Comparison of ENCODE assay signal across 18 mouse cellular contexts in genomic region chr10:19282166-19282565, GRCm38 (mm10).
"Had no signal": no experiment of that assay in that cellular context is flagged by ENCODE, and none has a peak within 500 bp of the region (broad histone marks: within the 10 kb centered on the region; RNA-seq: fewer than 3 reads in every experiment).

No protein-coding gene starts in this region.

- DNase-seq: lung, adult 18-20 months; lung, embryonic 14.5 days; lung, postnatal 10 days; lung, postnatal 4 days; midbrain, embryonic 14.5 days; right cerebral cortex, adult 18-20 months; right cerebral cortex, postnatal 25 days; right cerebral cortex, postnatal 4 days; spleen, adult 18-20 months; thymus, adult 18-20 months; thymus, postnatal 14 days; thymus, postnatal 36 days had no signal

- H3K9ac ChIP-seq: lung, embryonic 14.5 days; midbrain, embryonic 12.5 days; neural tube, embryonic 13.5 days; neural tube, embryonic 15.5 days had no signal

- ATAC-seq: midbrain, embryonic 16.5 days had no signal

- H3K27ac ChIP-seq: midbrain, embryonic 10.5 days; midbrain, embryonic 12.5 days; neural tube, embryonic 13.5 days; neural tube, embryonic 15.5 days had no signal

- H3K36me3 ChIP-seq: midbrain, embryonic 10.5 days; midbrain, embryonic 12.5 days; neural tube, embryonic 13.5 days; neural tube, embryonic 15.5 days had no signal

- H3K9me3 ChIP-seq: midbrain, embryonic 10.5 days; midbrain, embryonic 12.5 days; neural tube, embryonic 13.5 days; neural tube, embryonic 15.5 days had no signal

- H3K27me3 ChIP-seq: midbrain, embryonic 12.5 days; neural tube, embryonic 15.5 days had no signal

- H3K4me3 ChIP-seq: midbrain, embryonic 10.5 days; midbrain, embryonic 12.5 days; myocyte; neural tube, embryonic 13.5 days; neural tube, embryonic 15.5 days had no signal

- H3K4me2 ChIP-seq: lung, embryonic 14.5 days; midbrain, embryonic 12.5 days; neural tube, embryonic 13.5 days; neural tube, embryonic 15.5 days had no signal
